Mouse (Mus musculus): ENCODE data around the gene Tnk1. TPM values are rescaled to one million over a fixed set of nuclear protein-coding genes. Genes with fewer than 3 reads are reported as not detected.
A peak's percentile ranks its signal among the peaks of the same experiment; 100 is the strongest.
"Not testable (repeated sequence)": the region's sequence is repeated elsewhere in the genome, so short reads cannot be mapped to it uniquely, and the experiment has no call there.

The Tnk1 gene
- total RNA-seq, 1 experiment from 2014 or later, result not detected

DNA sequence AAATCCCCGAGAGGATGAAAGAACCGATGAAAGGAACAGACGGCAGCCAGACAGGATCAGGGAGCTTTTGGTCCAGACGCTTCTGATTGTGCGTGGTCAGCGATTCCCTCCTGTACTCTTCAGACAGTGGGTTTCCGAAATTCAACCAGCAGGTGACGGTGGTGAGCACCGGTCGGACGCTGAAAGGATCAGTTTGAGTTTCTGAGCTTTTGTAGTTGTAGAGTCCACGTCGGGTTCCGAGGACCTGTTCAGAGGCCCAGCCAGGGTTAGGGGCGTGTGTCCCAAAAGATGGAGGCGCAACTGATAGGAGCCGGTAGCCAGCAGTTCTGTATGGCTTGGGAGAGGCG, 21.9 kb upstream of the Tnk1 start:
- peak; percentile 35; the same call in 1 of the 2 replicates for ATAC-seq (ENCODE audit: extremely low read depth, insufficient number of reproducible peaks, low FRiP score, poor library complexity, severe bottlenecking)

GRCm38 (mm10) chr11:69879711-69880110, 21.2 kb upstream of the Tnk1 start:
- no peak for ATAC-seq (ENCODE audit: extremely low read depth, insufficient number of reproducible peaks, low FRiP score, poor library complexity, severe bottlenecking)

GRCm38 (mm10) chr11:69878952-69879351, 20.4 kb upstream of the Tnk1 start:
- no peak for ATAC-seq (ENCODE audit: extremely low read depth, insufficient number of reproducible peaks, low FRiP score, poor library complexity, severe bottlenecking)

- no peak for ATAC-seq (ENCODE audit: extremely low read depth, insufficient number of reproducible peaks, low FRiP score, poor library complexity, severe bottlenecking)
Observed at GRCm38 (mm10) chr11:69878399-69878798, 19.9 kb upstream of the Tnk1 start.

- ATAC-seq (ENCODE audit: extremely low read depth, insufficient number of reproducible peaks, low FRiP score, poor library complexity, severe bottlenecking), result no peak
Observed at GRCm38 (mm10) chr11:69877878-69878277, 19.3 kb upstream of the Tnk1 start, which contains the start of gene Tmem95. TSS of gene Tmem95 (minus strand) at chr11:69878018.

GRCm38 (mm10) chr11:69876867-69877266, 18.3 kb upstream of the Tnk1 start:
- ATAC-seq (ENCODE audit: extremely low read depth, insufficient number of reproducible peaks, low FRiP score, poor library complexity, severe bottlenecking), result peak; percentile 58

DNA sequence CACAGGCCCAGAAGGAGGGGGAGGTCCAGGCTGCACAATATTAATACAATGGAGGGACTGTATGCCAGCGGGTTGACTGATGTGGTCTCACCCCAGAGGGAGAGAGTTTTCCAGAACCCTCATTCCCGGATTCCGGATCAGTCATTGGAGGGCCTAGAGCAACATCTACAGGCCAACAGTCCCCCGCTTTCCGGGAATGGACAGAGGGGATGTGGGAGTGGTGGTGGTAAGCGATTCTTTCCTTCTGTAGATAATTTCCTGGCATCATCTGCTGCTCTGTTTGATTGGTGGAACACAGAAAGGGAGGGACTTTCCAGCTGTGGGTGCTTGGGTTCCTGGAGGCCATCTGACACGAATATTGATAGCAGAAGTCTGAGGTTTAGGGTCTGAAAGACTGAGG, 17.7 kb upstream of the Tnk1 start:
- ATAC-seq (ENCODE audit: extremely low read depth, insufficient number of reproducible peaks, low FRiP score, poor library complexity, severe bottlenecking), result no peak

- no peak for ATAC-seq (ENCODE audit: extremely low read depth, insufficient number of reproducible peaks, low FRiP score, poor library complexity, severe bottlenecking)
Observed at GRCm38 (mm10) chr11:69872451-69872850, 13.9 kb upstream of the Tnk1 start.

GRCm38 (mm10) chr11:69871822-69872221, 13.3 kb upstream of the Tnk1 start:
- ATAC-seq (ENCODE audit: extremely low read depth, insufficient number of reproducible peaks, low FRiP score, poor library complexity, severe bottlenecking), result no peak

DNA sequence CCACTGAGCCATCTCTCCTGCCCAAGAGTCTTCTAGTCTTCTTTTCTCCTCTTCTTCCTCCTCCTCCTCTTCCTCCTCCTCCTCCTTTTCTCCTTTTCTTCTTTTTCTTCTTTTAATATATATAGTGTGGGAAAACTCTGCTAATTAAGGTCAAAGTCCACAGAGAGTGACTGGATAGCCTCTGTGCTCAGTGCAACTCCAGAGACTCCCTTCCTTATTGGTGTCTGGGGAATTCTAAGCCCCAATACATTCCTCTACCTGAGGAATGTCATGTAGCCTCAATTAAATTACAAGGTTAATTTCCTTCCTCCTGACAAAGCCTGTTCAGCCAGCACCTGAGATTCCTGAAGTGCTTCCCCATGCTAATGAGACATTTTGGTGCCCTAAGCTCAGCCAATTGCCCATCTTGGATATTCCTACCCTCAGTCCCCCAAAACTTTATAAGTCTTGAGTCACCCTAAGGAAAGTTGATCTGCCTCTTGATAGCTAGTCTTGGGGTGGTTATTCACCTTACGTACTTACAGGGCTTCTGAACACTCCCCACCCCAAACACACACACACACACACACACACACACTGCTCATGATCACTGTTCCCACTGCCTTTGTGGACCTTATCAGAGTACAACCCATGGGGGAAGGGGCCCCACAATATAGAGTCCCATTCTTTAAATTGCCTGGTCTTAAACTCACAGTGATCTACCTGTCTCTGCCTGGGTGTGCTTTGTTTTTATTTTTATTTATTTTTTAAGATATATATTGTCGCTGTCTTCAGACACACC, 11.9 kb upstream of the Tnk1 start:
- no peak for ATAC-seq (ENCODE audit: extremely low read depth, insufficient number of reproducible peaks, low FRiP score, poor library complexity, severe bottlenecking)

- no peak for ATAC-seq (ENCODE audit: extremely low read depth, insufficient number of reproducible peaks, low FRiP score, poor library complexity, severe bottlenecking)
Observed at GRCm38 (mm10) chr11:69867335-69867734, 8.8 kb upstream of the Tnk1 start.

- no peak for ATAC-seq (ENCODE audit: extremely low read depth, insufficient number of reproducible peaks, low FRiP score, poor library complexity, severe bottlenecking)
Observed at GRCm38 (mm10) chr11:69865561-69865960, 7.0 kb upstream of the Tnk1 start.

- ATAC-seq (ENCODE audit: extremely low read depth, insufficient number of reproducible peaks, low FRiP score, poor library complexity, severe bottlenecking), result no peak
Observed at GRCm38 (mm10) chr11:69864138-69864860, 5.8 kb upstream of the Tnk1 start.

DNA sequence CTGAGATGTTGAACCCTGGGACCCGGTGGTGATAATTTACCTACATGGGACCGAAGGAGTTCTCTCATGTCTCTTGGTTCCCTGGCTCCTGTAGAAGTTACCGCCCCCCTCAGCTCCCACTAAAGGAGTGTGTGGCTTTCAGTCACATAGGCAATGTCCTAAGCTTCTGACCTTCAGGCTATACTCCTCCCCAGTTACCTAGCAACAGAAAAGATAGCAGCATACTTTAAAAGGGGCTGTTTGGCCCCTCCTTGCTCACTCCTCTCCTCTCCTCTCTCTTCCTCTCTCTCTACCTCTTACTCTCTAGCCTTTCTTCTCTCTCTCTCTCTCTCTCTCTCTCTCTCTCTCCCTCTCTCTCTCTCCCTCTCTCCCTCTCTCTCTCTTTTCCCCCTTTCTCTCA, 5.2 kb upstream of the Tnk1 start:
- ATAC-seq (ENCODE audit: extremely low read depth, insufficient number of reproducible peaks, low FRiP score, poor library complexity, severe bottlenecking), result not testable (repeated sequence)

DNA sequence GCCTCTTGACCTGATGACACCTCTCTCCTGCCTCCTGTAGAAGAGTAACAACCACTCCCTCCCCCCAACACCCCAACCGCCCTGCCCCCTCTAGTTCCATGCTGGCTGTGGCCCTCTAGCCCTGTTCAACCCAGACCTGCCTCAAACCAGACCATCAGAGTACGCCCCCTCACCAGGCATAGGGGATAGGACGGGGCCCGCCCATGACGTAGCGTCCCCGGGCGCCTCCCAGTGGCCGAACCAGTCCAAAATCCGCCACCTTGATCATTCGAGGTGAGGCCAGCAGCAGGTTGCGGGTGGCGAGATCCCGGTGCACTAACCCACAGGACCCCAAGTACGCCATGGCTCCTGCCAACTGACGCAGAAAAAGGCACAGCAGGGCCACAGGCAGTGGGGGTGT, 3.2 kb downstream of the Tnk1 start:
- no peak for ATAC-seq (ENCODE audit: extremely low read depth, insufficient number of reproducible peaks, low FRiP score, poor library complexity, severe bottlenecking)

DNA sequence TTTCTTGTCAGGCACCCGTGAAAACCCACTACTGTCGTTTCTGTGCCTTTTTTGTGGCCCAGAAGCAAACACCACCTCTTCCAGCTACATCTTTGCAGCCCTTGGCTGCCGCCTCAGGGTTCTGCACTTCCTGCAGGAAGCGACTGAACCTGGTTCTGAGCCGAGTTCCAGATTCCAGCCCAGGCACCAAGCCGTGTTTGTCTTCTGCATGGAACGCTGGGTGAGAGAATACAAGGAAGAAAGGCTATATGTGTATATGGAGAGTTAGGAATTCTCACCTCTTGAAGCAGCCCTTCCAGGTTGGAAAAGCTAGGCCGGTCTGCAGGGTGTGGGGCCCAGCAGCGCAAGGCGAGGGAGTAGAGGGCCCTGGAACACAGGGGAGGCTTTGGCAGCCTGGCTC, 3.9 kb downstream of the Tnk1 start:
- ATAC-seq (ENCODE audit: extremely low read depth, insufficient number of reproducible peaks, low FRiP score, poor library complexity, severe bottlenecking), result no peak

DNA sequence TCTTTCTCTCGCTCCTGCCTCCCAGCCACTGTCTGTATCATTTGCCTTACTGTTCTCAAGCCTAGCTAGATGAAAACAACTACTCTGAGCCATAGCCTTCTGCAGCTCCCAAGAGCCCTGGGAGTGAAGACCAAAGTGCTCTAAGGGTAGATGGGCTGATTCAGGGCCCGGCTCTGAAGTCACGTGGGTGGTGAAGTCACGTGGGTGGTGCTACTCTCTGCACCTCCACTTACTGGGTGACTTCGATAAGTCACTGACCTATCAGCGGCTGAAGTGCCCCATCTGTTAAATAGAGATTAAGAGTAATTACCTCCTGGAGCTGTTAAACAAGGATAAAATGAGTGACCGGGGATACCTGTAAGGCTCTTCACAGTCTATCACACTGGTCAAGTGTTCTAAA, 4.5 kb downstream of the Tnk1 start:
- ATAC-seq (ENCODE audit: extremely low read depth, insufficient number of reproducible peaks, low FRiP score, poor library complexity, severe bottlenecking), result no peak

- no peak for ATAC-seq (ENCODE audit: extremely low read depth, insufficient number of reproducible peaks, low FRiP score, poor library complexity, severe bottlenecking)
Observed at GRCm38 (mm10) chr11:69850754-69851153, 7.8 kb downstream of the Tnk1 start.

GRCm38 (mm10) chr11:69849884-69850283, 8.6 kb downstream of the Tnk1 start:
- ATAC-seq (ENCODE audit: extremely low read depth, insufficient number of reproducible peaks, low FRiP score, poor library complexity, severe bottlenecking), result no peak

DNA sequence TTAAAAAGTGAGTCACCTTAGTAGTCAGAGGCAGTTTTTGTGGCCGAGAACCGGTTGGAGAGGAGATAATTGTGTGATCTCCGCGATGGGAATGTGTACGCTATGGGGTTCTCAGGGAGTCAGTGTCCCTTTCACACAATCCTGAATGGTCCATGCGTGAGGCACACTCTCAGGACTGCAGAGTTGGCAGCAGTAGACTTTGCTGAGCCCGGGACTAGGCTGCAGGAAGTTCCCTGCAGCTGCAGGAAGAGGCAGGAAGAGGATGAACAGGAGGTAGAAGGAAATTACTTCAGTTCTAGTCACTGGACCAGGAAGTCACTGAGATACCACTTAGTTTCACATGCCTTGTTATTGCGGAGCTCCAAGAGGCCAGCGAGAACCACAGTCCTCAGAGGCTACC, 9.4 kb downstream of the Tnk1 start:
- ATAC-seq (ENCODE audit: extremely low read depth, insufficient number of reproducible peaks, low FRiP score, poor library complexity, severe bottlenecking), result no peak

Measured in neutrophil, adult 5-6 weeks (primary cell).